In genomic region chr17:48001157-48001556, GRCm38 (mm10) we compare ENCODE assay signal across 8 mouse cellular contexts. TPM values are rescaled to one million over a fixed set of nuclear protein-coding genes. Genes with fewer than 3 reads are reported as not detected.
DNase-seq lines count a peak whose midpoint lies in the region; ATAC-seq lines count a peak whose summit lies in the region.

No protein-coding gene starts in this region.

- 42% methylated on average over 7 of the region's 7 CpGs for WGBS in hindbrain, embryonic 10.5 days
- 7% methylated on average over 7 of the region's 7 CpGs for WGBS in liver, embryonic 12.5 days (ENCODE audit: insufficient replicate concordance)

- H3K4me3 ChIP-seq in hindbrain, embryonic 10.5 days, result peak overlapping the region; percentile 46
- H3K4me3 ChIP-seq in liver, embryonic 12.5 days, result peak overlapping the region; percentile 57

- peak; percentile 24 for DNase-seq in urinary bladder, postnatal 14 days (ENCODE audit: low spot score)
- no peak for DNase-seq in urinary bladder, postnatal 10 days (ENCODE audit: low spot score)
- DNase-seq in hindbrain, embryonic 10.5 days (ENCODE audit: low spot score), result no peak
- DNase-seq in frontal cortex, postnatal 25 days (ENCODE audit: low spot score in 2 of 2), result no peak
- DNase-seq in B cell, adult 2 months, result no peak
- DNase-seq in adrenal gland, postnatal 4 days (ENCODE audit: low spot score in 2 of 2), result no peak
- DNase-seq in left cerebral cortex, postnatal 36 days (ENCODE audit: low spot score in 2 of 2), result no peak

- H3K27me3 ChIP-seq in hindbrain, embryonic 10.5 days (ENCODE audit: insufficient read depth, poor library complexity, severe bottlenecking), result peaks cover 48% of the 10 kb centered on the region
- no peaks in the 10 kb centered on the region for H3K27me3 ChIP-seq in liver, embryonic 12.5 days (replicated peaks)

- H3K36me3 ChIP-seq in hindbrain, embryonic 10.5 days, result no peaks in the 10 kb centered on the region
- no peaks in the 10 kb centered on the region for H3K36me3 ChIP-seq in liver, embryonic 12.5 days

- H3K9me3 ChIP-seq in hindbrain, embryonic 10.5 days, result no peaks in the 10 kb centered on the region
- no peaks in the 10 kb centered on the region for H3K9me3 ChIP-seq in liver, embryonic 12.5 days (replicated peaks)

- intact Hi-C loops in left cerebral cortex, postnatal 36 days (cut with DNase I), result no loop called here

- ATAC-seq in liver, embryonic 12.5 days, result no peak

- H3K9ac ChIP-seq in liver, embryonic 12.5 days, result peak overlapping the region; percentile 54

- H3K4me2 ChIP-seq in liver, embryonic 12.5 days, result peak overlapping the region; percentile 80

- H3K27ac ChIP-seq in hindbrain, embryonic 10.5 days, result peak overlapping the region; percentile 85
- H3K27ac ChIP-seq in liver, embryonic 12.5 days, result peak overlapping the region; percentile 90

- H3K4me1 ChIP-seq in hindbrain, embryonic 10.5 days (replicated peaks), result peaks cover 70% of the 10 kb centered on the region
- peaks cover 73% of the 10 kb centered on the region for H3K4me1 ChIP-seq in liver, embryonic 12.5 days

RNA-seq across cellular contexts. Expression of gene 1700122O11Rik, which starts 36.9 kb away (rescaled TPM):
- polyA plus RNA-seq in hindbrain, embryonic 10.5 days (2016; fragmentation: Nextera tagmentation; extraction: Ambion mirVana), result not detected in 2 replicates
- not detected in 2 replicates for polyA plus RNA-seq in liver, embryonic 12.5 days (2016; fragmentation: Nextera tagmentation; extraction: Ambion mirVana)
- under 1 TPM in 1 of 2 experiments, not detected in 1; 0.56 TPM for total RNA-seq in adrenal gland, postnatal 4 days (2021)
- not detected for total RNA-seq in left cerebral cortex, postnatal 36 days (2021)
